Mouse (Mus musculus): ENCODE data around the gene Pcdh15.

Gene Pcdh15

DNA sequence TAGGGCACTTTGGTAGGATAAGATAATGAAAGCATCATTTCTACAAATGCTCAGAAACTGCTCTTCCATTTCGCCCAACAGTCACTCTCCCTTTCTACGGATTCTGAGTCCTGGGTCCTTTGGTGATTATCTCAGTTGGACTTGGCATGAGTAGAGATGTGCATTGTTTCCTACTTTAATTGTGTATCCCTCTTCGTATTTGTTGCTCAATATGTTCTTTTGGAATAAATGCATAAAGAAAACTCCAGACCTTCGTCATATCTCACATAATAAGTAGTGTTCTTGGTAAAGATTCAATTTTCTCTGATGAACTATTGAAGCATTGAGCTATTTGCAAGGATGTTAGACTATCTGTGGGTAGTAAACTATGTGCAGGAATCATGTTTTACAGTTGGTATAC is 854.2 kb downstream of the Pcdh15 start:
- no peak for DNase-seq (ENCODE audit: low spot score in 2 of 2)

DNA sequence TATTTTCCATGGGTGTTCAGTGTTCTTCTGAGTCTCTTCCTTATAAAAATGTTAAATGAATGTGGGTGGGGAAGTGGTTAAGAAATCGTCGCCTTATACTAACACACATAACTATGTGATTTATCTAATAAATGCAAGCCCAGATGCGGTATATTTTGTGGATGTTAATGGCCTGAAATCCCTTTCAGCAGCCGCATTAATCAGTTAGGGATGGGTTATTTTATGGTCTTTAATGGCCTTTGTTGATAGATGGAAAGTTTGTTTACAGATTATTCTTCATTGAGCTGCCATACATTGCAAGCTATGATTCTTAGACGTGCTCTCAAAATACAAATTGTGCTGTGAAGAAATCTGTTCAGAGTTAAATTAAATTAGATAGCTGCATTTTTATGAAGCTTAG is 884.9 kb downstream of the Pcdh15 start:
- DNase-seq (ENCODE audit: low spot score in 2 of 2): no peak

DNA sequence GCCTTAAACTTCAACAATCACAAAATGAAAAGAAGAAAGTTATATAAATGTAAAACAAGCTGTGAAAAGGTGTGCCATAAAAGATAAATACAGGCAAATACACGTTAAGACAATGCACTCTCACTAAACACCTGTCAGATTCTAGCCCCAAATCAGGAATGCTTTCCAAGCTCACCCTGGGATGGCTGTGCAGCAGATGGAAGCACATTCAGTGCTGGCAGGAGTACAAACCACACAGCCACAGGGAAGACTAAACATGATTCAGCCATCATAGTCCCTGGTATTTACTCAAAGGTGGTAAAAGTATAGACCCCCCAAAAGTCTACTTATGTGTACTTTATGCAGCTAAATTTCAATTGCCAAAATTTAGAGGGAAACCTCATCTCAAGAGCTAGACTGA is 909.7 kb downstream of the Pcdh15 start:
- no peak for DNase-seq (ENCODE audit: low spot score in 2 of 2)

DNA sequence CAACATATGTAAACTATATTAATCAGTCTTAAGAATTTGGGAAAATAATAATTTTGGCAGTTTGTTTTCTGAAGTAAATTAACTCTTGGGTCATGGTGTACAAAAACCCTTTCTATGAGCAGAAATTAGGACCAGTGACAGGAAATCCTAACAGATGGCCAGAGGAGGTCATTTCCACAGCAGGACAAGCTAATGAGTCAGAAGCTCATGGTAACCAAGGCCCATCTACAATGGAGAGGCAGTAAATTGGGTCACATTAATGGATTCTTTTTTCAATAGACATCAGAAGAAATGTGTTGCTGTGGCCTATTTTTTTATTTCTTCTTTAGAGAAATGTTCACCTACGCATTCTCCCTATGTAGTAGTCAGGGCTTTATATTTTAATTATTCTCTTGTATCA is 923.9 kb downstream of the Pcdh15 start:
- no peak for DNase-seq (ENCODE audit: low spot score in 2 of 2)

DNA sequence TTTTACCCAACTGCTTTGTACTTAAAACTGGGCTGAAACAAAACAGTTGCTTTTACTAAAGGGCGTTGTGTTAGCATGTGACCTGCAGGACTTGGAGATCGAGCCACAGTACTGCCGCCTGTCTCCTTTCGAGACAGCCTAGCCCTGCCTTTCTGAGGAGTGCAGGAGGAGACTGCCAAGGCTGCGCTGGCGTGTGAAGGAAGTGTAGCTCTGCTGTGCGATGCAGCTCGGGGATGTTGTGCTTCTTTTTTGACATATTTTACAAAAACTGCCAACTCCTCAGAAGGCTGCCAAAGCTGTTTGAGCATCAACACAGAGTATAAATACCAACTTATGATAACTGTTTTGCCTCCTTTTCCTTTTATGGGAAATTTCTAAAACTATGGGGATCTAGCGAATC is 953.9 kb downstream of the Pcdh15 start:
- no peak for DNase-seq (ENCODE audit: low spot score in 2 of 2)

DNA sequence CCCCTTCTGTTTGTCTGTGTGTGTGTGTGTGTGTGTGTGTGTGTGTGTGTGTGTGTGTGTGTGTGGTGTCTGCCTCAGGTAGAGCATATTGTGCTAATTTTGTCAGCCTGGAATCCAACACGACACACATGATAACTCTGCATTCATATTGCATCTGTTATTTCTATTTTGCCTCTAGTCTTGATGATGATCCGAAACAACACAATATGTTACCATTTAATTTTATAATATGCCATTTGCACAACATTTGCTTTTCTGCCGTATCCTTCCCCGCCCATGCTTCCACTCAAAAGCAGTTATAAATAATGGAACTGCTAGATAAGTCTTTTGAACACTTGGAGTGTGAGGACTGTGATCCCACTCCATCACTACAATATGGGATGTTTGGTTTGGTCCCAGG is 987.5 kb downstream of the Pcdh15 start:
- no peak for DNase-seq (ENCODE audit: low spot score in 2 of 2)

DNA sequence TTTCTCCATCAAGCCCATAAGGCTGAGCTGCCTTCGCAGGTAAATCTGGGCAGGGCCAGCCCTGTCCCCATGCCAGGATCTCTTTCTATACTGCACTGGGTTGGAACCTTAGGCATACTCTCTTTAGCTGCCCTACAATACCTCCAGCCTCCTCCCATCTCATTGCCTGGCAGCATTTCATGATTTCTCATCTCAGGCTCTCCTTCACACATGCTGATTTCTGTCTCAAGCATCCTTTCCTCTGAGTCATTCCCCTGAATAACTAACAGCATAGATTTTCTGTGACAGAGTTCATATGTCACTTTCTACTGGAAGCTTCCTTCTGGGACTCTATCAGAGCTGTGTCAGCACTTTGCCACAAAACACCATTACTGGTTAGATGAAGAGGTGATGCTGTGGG is 999.2 kb downstream of the Pcdh15 start:
- no peak for DNase-seq (ENCODE audit: low spot score in 2 of 2)

DNA sequence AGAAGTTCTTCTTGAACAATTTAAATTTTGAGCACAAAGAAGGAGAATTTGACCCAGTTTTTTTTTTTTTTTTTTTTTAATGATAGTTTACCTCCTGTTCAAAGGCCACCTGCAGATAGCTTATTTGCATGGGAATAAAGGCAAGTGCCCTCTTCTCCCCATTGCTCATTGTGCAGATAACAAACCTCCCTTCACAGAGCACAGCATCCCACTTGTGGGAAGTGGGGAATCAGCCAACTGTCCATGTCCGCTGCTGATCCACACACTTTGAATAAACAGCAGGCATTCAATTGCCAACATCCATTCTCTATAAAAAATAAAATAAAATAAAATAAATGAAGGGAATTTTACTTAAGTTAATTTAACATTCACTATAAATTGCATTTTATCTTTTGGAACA is 1015.0 kb downstream of the Pcdh15 start:
- no peak for DNase-seq (ENCODE audit: low spot score in 2 of 2)

DNA sequence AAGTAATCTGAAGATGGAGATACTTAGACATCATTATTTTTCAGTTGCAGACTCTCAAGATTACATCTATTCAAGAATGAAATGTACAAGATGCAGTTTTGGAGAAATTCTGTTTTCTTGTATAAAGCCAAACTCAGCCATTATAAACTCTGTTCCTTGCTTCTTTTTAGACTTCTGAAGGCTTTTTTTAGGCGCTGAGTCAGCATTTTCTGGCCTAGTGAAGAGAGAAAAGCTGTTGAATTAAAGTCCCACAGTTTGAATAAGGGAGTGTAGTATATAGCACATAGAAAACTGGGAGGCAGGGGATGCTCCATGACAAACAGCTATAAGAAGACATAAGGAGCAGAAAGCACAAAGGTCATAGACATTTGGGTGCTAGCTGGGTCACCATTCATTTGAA is 1017.7 kb downstream of the Pcdh15 start:
- no peak for DNase-seq (ENCODE audit: low spot score in 2 of 2)

DNA sequence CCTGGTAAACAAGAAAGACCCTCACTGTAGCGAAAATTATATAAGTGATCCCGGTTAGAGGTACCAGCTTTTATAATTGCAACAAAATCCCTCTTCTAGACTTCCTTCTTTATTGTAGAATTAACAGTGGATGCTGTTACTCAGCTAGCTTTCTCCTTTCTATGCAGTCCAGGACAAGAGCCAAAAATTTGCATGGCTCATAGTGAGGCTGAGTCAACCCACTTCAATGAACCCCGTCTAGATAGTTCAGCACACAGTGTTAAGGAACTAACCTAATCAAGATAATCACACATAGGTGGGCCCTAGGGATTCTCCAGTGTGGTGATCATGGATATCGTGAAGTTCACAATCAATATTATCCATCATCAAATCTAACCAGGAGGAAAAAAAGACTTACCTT is 1024.3 kb downstream of the Pcdh15 start:
- DNase-seq (ENCODE audit: low spot score in 2 of 2): no peak

DNA sequence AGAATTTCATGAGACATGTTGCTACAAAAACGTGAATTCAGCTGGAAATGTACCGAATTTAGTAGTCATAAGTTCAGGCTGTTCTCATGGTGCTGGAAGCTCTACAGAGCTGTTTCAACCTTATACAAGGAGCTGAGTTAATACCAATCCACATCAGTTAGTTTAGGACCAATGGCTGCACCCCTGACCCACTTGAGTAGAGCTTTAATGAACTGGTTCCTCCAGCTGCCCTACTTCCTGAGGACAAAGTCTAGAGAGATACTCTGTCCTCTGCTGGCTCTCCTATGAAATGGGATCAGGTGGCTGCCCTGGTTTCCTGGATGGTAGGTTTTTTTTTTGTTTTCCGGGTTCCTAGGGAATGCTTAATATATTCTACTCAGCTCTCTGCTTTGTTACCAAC is 1030.0 kb downstream of the Pcdh15 start:
- DNase-seq (ENCODE audit: low spot score in 2 of 2): no peak

DNA sequence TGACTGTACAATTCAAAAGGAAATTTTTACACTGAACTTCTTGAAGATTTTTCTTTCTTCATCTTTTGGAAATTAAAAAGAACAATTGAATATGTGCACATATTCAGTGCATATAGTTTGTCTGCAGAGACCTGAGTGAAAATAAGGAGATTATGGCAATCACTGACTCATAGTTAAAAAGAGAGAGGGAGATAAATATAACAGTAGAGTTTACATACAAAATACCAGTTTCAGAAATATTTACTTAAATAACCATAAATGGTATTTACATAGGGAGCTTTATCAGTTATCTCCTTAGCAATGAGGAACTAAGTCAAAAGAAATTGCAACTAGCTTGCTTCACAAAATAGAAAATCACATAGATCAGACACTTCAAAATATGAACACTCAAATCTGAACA is 1030.5 kb downstream of the Pcdh15 start:
- DNase-seq (ENCODE audit: low spot score in 2 of 2): no peak

DNA sequence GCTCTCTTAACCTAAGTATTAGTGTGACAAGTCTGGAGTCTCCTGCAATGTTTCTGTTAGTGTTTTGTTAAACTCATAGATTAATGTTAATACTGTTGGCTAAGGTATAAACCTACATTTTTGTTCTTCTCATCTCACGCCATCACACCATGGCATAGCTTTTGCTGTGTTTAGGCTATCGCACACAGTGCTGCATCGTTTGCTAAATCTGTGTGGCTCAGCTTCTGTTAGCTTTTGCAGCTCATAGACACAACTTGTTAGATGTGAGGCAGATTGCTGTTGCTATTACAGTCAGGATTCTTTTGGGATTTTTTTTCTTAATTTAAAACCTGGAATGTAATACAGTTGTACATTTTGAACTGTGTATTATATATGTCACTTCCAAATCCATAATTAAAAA is 1031.7 kb downstream of the Pcdh15 start:
- DNase-seq (ENCODE audit: low spot score in 2 of 2): no peak

DNA sequence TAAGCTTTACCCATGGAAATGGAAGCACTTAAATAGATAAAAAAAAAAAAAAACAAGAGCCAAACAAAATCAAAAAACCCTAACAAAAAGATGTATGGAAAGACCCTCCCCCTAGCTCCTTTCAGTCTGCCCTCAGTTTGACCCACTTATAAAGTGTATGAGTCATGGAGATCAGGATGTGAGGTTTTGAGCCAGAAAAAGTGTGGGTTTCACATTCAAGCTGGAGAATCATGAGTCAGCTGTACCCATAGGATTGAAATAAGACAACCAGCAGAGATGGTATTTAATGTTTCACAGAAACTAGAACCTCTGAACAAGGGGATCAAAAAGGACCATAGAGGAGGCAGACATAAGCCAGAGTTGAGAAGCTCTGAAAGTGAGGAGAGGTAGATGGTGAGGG is 1048.8 kb downstream of the Pcdh15 start:
- no peak for DNase-seq (ENCODE audit: low spot score in 2 of 2)

DNA sequence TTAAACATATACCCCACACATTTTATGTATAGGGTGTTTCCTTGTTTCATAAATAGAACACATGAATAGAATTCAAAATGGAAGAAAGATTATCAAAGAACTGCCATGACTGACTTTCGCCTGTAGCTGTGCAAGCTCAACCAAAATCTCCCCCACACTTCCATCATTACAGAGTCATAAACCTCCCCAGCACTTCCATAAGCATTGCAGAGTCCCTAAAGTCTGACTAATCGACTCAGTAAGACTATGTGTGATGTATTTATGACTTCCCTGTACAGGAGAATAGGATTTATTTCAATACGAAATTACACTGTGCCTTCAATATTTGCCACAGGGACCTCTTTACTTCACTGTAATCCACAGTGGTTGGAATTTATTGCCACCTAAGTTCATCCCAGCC is 1082.8 kb downstream of the Pcdh15 start:
- no peak for DNase-seq (ENCODE audit: low spot score in 2 of 2)

DNA sequence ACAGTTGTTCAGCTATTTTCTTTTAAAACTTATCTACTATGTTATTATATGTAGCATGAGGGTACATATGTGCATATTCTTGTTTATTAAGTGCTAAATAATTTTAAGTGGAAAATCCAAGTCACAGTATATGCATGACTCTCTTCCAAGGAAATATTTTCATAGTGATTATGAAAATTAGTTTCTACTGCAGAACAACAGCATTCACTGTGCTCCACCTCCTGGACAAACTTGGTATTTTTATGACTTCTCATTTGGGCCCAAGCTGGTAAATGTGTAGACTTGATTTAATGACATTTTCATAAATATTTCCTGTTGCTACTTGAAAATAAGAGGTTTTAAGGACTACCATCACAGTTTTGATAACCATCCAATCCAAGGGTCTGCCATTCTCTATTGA is 1104.5 kb downstream of the Pcdh15 start:
- no peak for DNase-seq (ENCODE audit: low spot score in 2 of 2)

DNA sequence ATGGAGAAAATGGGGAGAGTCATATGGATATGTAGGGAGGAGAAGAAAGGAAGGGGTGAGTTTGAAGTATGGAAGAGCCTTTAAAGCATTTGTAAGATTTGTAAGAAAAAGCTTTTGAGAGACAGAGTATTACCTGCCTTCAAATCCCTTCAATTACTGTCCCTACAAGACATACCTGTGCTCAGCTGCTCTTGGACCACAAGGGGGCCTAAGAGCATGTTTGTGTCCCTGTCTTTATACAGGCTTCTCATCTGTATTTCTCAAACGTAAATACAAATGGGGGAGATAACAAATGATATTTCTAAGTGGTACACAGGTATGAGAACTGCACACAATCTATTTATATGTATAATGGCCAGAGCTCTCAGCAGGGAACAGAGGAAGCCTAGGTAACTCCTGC is 1118.1 kb downstream of the Pcdh15 start:
- no peak for DNase-seq (ENCODE audit: low spot score in 2 of 2)

DNA sequence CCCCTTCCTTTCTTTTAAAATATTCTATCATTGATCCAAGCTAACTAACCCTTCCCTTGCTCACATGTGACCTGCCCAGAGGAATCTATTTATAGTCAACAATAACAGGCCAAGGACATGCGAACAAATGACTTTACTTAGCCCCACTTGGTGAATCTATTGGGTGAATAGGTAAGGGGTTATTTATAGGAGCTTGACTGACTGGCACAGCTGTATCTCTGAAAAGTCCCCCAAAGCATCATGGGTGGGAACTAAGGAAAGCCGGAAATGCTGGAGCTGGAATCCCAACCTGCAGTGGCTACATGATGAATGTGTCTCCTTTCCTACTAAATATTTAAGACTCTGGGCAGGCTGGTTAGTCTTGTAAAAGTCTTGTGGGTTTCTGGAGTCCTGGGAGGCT is 1121.3 kb downstream of the Pcdh15 start:
- DNase-seq (ENCODE audit: low spot score in 2 of 2): no peak

DNA sequence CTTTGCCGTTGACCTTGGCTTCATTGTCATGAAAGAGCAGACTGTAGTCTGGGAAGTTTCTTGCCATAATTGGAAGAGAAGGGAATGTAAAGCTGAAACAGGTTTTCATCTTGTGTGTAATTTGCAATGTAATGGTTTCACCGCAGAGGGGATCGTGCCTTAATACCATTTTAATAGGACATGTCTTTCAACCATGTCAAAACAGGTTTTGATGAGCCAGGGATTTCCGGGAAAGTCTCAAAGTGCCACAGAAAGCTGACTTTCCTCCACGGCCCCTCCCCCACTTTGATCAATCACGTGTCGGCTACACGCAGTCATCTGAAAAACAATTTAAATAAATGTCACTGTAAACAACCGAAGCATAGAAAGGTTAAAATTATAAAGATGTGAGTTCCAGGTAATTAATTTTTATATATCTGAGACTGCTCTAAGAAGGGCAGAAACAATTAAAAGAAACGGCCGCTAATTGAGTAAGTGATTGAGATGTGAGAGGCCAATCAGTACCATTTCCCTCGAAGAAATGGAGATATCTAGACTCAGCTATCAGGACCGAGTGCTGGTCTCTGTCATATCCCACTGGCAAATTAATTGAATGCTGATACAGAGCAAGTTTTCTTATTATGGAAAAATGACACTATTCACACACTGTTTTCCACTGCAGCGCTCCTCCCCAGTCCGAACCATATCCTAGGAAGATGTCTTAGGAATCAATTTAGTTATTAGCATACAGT is 1158.7 kb downstream of the Pcdh15 start:
- no peak for DNase-seq (ENCODE audit: low spot score in 2 of 2)

DNA sequence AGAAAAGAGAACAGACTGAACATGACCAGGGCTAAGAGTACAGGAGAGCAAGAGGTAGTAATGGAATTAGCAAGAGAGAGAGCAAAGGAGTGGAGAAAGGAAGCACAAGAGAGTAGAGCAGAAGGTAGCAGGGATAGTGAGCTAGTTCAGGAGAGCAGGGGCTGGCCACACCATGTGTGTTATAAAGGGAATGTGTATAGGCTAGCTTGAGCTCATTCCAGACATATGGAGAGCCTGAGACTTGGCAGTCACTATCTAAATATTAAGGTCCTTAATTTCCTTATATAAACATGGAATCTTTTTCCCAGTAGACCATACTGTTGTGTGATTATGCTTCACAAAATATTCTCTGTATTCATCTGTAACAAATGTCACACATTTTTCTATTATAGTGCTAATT is 1159.5 kb downstream of the Pcdh15 start:
- no peak for DNase-seq (ENCODE audit: low spot score in 2 of 2)

DNA sequence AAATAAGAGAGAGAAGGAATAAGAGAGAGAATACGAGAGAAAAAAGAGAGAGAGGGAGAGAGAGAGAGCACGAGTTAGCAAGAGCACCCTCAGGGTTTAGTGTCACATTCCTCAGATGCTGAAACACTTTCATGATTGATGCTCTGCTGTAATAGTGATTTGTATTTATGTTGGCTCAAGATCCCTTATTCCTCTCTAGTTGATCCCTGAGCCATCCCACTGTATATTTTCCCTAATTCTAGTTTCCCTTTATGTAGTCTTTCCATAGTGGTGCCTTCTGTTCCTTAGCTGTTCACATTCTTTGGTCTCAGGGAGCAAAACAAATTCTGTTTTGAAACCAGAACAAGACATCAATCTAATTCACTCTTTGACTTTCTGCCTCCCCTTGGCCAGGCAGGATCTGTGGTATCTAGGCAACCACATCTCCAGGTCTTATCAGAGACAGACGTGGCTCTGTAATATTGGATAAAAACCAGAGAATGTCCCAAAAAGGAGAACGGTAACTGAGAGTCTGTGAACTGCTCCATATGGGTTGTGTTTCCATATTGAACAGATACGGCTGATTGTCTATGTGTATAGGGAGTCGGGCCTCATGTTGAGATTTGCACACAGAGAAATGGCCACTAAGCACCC is 1170.6 kb downstream of the Pcdh15 start:
- no peak for DNase-seq (ENCODE audit: low spot score in 2 of 2)

DNA sequence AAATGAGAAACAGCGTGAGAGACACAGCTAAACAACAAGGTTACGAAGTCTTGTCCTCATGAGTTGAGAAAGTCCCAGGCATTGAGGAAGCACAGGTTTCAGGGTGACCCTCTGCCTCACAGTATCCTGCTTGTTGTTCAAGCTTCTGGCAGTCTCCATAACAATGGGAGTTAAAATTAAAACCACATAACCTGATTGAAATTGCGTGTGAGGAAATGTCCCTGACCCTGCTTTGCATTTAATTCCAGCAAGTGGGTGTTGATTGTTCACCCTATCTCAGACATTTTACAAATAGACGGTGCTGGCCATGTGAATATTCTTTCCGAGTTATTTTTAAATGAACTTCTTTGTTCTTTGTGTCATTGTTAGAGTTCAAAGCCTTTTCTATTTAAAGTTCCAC is 1171.8 kb downstream of the Pcdh15 start:
- DNase-seq (ENCODE audit: low spot score in 2 of 2): no peak

DNA sequence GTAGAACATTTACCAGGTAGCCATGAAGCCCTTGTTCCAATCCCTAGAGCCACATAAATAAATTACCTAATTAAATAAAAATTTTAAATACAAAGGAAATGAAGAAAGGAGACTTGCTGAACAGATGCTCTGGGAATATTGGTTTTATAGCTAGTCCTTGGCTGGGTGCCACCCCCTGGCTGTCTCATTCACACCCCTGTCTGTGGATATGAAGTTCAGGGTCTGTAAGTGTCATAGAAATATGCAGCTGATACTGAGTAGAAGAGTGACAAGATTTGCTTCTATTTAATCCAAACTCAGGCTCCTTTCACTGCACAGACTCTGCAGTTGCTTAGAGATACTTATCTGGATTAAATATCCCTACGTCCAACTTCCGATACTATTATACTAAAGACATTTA is 1205.0 kb downstream of the Pcdh15 start:
- DNase-seq (ENCODE audit: low spot score in 2 of 2): no peak

All from urinary bladder, postnatal 4 days (tissue).